Comparison of ENCODE assay signal across 12 mouse cellular contexts in genomic region chr19:20393556-20394274, GRCm38 (mm10). TPM values are rescaled to one million over a fixed set of nuclear protein-coding genes. Genes with fewer than 3 reads are reported as not detected.
A peak's percentile ranks its signal among the peaks of the same experiment; 100 is the strongest.
DNase-seq lines count a peak whose midpoint lies in the region; ATAC-seq and TF ChIP-seq lines count a peak whose summit lies in the region.
"Had no signal": no experiment of that assay in that cellular context is flagged by ENCODE, and none has a peak within 500 bp of the region (broad histone marks: within the 10 kb centered on the region; RNA-seq: fewer than 3 reads in every experiment).

No protein-coding gene starts in this region.

- no peaks in the 10 kb centered on the region for H3K4me1 ChIP-seq in lung, embryonic 14.5 days (ENCODE audit: insufficient read depth)
- no peaks in the 10 kb centered on the region for H3K4me1 ChIP-seq in midbrain, embryonic 10.5 days
- H3K4me1 ChIP-seq: neural tube, embryonic 15.5 days had no signal

- no peaks in the 10 kb centered on the region for H3K36me3 ChIP-seq in lung, embryonic 14.5 days (ENCODE audit: insufficient read depth)
- H3K36me3 ChIP-seq in midbrain, embryonic 10.5 days: no peaks in the 10 kb centered on the region
- H3K36me3 ChIP-seq: limb, embryonic 12.5 days; neural tube, embryonic 15.5 days had no signal

- no peak for ATAC-seq in lung, embryonic 14.5 days (ENCODE audit: insufficient read depth)

- 49% methylated on average over 6 of the region's 6 CpGs for WGBS in lung, embryonic 14.5 days
- WGBS in midbrain, embryonic 10.5 days: 83% methylated on average over 6 of the region's 6 CpGs

- DNase-seq in heart, adult 18-20 months: peak; percentile 23 to 42
- DNase-seq in heart, postnatal 4 days: no peak
- DNase-seq in urinary bladder, adult 18-20 months (ENCODE audit: low spot score in 2 of 2): peak; percentile 11 to 61
- no peak for DNase-seq in urinary bladder, postnatal 25 days (ENCODE audit: low spot score)
- peak; percentile 10 for DNase-seq in lung, embryonic 14.5 days
- DNase-seq in yolk sac, embryonic 10.5 days (ENCODE audit: low spot score): peak; percentile 22
- no peak for DNase-seq in cerebellum, adult 11-12 months
- no peak for DNase-seq in midbrain, embryonic 10.5 days (ENCODE audit: low spot score)
- DNase-seq: cerebellum, postnatal 36 days had no signal

- H3K9ac ChIP-seq in lung, embryonic 14.5 days: no peak overlapping the region
- H3K9ac ChIP-seq: hindbrain, embryonic 14.5 days; limb, embryonic 12.5 days; neural tube, embryonic 15.5 days had no signal

- no peak overlapping the region for H3K4me3 ChIP-seq in lung, embryonic 14.5 days (ENCODE audit: low read depth, low read length)
- no peak overlapping the region for H3K4me3 ChIP-seq in midbrain, embryonic 10.5 days
- H3K4me3 ChIP-seq: limb, embryonic 12.5 days; neural tube, embryonic 15.5 days had no signal

- no peaks in the 10 kb centered on the region for H3K27me3 ChIP-seq in lung, embryonic 14.5 days (ENCODE audit: insufficient read depth, low read length)
- no peaks in the 10 kb centered on the region for H3K27me3 ChIP-seq in midbrain, embryonic 10.5 days (ENCODE audit: low read depth, poor library complexity, severe bottlenecking)
- H3K27me3 ChIP-seq: limb, embryonic 12.5 days; neural tube, embryonic 15.5 days had no signal

- no peak overlapping the region for H3K4me2 ChIP-seq in lung, embryonic 14.5 days
- H3K4me2 ChIP-seq: hindbrain, embryonic 14.5 days; limb, embryonic 12.5 days; neural tube, embryonic 15.5 days had no signal

- TF ChIP-seq CTCF in lung, embryonic 14.5 days (IDR thresholded peaks at IDR 0.05; ENCODE audit: low read depth): no peak

- peak overlapping the region; percentile 37; the same call in 1 of the 2 replicates for H3K27ac ChIP-seq in lung, embryonic 14.5 days (ENCODE audit: low read depth)
- H3K27ac ChIP-seq in midbrain, embryonic 10.5 days (replicated peaks): no peak overlapping the region
- H3K27ac ChIP-seq: hindbrain, embryonic 14.5 days; limb, embryonic 12.5 days; neural tube, embryonic 15.5 days had no signal

- no peaks in the 10 kb centered on the region for H3K9me3 ChIP-seq in lung, embryonic 14.5 days (ENCODE audit: low read depth, low read length)
- H3K9me3 ChIP-seq in midbrain, embryonic 10.5 days (replicated peaks): no peaks in the 10 kb centered on the region
- H3K9me3 ChIP-seq: limb, embryonic 12.5 days; neural tube, embryonic 15.5 days had no signal

RNA-seq across cellular contexts. Expression of gene Anxa1, which starts 3.0 kb away (rescaled TPM):
- 10 to 100 TPM; 17.3 to 19.3 TPM for total RNA-seq in heart, adult 18-20 months (2021)
- 10 to 100 TPM; 31.4 to 34.0 TPM for total RNA-seq in heart, postnatal 4 days (2021)
- polyA plus RNA-seq in lung, embryonic 14.5 days (2014; fragmentation: Nextera tagmentation; extraction: Ambion mirVana): 91.5 and 111 TPM in 2 replicates
- polyA plus RNA-seq in midbrain, embryonic 10.5 days (2016; fragmentation: Nextera tagmentation; extraction: Ambion mirVana): 1.6 and 3.1 TPM in 2 replicates

Comparison
In these comparisons a context has a peak if more than half of its experiments do, and no peak if none do; other contexts are left out.
1. DNase-seq: peak in heart, adult 18-20 months (2 of 2), urinary bladder, adult 18-20 months (2 of 2), lung, embryonic 14.5 days (single experiment) and yolk sac, embryonic 10.5 days (single experiment); none in heart, postnatal 4 days (single experiment), urinary bladder, postnatal 25 days (single experiment), cerebellum, adult 11-12 months (single experiment) and midbrain, embryonic 10.5 days (single experiment).